Mouse (Mus musculus): ENCODE measurements at regions not wholly inside any gene's neighbourhood (a gene's known extent, or its start where the extent isn't known, plus 50 kb on each side); places are given as distances from the start of the nearest gene placed in this dataset.

GRCm38 (mm10) chr12:13706510-13706909 is 437.6 kb downstream of the Nbas start:
- no peak overlapping the region for H3K27ac ChIP-seq (ENCODE audit: control insufficient read depth, low read depth, low read length)
- H3K79me2 ChIP-seq (ENCODE audit: control insufficient read depth, insufficient read depth, low read length, poor library complexity), result no peaks in the 10 kb centered on the region
- no peaks in the 10 kb centered on the region for H3K9me3 ChIP-seq (replicated peaks; ENCODE audit: insufficient read depth, low read length)
- H3K27me3 ChIP-seq (ENCODE audit: control insufficient read depth in 1 of 2, insufficient read depth in 2 of 2, low read length in 2 of 2), result no peaks in the 10 kb centered on the region; a peak in 1 of 4 replicates
- H3K4me1 ChIP-seq (ENCODE audit: control insufficient read depth in 1 of 2, insufficient read depth in 2 of 2, low read length in 2 of 2), result no peaks in the 10 kb centered on the region
- TF ChIP-seq POLR2AphosphoS2 (IDR thresholded peaks at IDR 0.05; ENCODE audit: low read length) (no peak), CTCF (IDR thresholded peaks at IDR 0.05 in 2 of 3, conservative IDR thresholded peaks at IDR 0.05 in 1 of 3; ENCODE audit: control insufficient read depth in 1 of 3, insufficient read depth in 1 of 3, low read depth in 2 of 3, low read length in 3 of 3, poor library complexity in 1 of 3, severe bottlenecking in 1 of 3) (no peak), GABPA (IDR thresholded peaks at IDR 0.05; ENCODE audit: low read depth, low read length) (no peak), RAD21 (IDR thresholded peaks at IDR 0.05; ENCODE audit: low read depth, low read length) (no peak), BHLHE40 (IDR thresholded peaks at IDR 0.05; ENCODE audit: borderline replicate concordance, low read depth, low read length) (no peak), TAL1 (IDR thresholded peaks at IDR 0.05; ENCODE audit: low read length) (no peak), USF2 (IDR thresholded peaks at IDR 0.05; ENCODE audit: borderline replicate concordance in 1 of 2, insufficient read depth in 1 of 2, low read depth in 1 of 2, low read length in 2 of 2) (no peak)
- no peak overlapping the region for H3K9ac ChIP-seq (ENCODE audit: control insufficient read depth, low read depth, low read length, poor library complexity, severe bottlenecking)
- H3K4me3 ChIP-seq (ENCODE audit: control insufficient read depth in 1 of 2, insufficient read depth in 1 of 2, low read depth in 2 of 2, low read length in 2 of 2), result no peak overlapping the region
- DNase-seq (ENCODE audit: low read depth, low spot score), result no peak
- H3K36me3 ChIP-seq (ENCODE audit: control insufficient read depth in 1 of 2, insufficient read depth in 2 of 2, low read length in 2 of 2), result no peaks in the 10 kb centered on the region

GRCm38 (mm10) chr12:13703604-13704003 is 434.7 kb downstream of the Nbas start:
- Histone ChIP-seq H3K36me3 (ENCODE audit: control insufficient read depth in 1 of 2, insufficient read depth in 2 of 2, low read length in 2 of 2) (no peaks in the 10 kb centered on the region), H3K27me3 (ENCODE audit: control insufficient read depth in 1 of 2, insufficient read depth in 2 of 2, low read length in 2 of 2) (no peaks in the 10 kb centered on the region; a peak in 1 of 4 replicates), H3K9ac (ENCODE audit: control insufficient read depth, low read depth, low read length, poor library complexity, severe bottlenecking) (no peak overlapping the region), H3K9me3 (replicated peaks; ENCODE audit: insufficient read depth, low read length) (no peaks in the 10 kb centered on the region), H3K4me1 (ENCODE audit: control insufficient read depth in 1 of 2, insufficient read depth in 2 of 2, low read length in 2 of 2) (no peaks in the 10 kb centered on the region), H3K4me3 (ENCODE audit: control insufficient read depth in 1 of 2, insufficient read depth in 1 of 2, low read depth in 2 of 2, low read length in 2 of 2) (no peak overlapping the region), H3K79me2 (ENCODE audit: control insufficient read depth, insufficient read depth, low read length, poor library complexity) (no peaks in the 10 kb centered on the region), H3K27ac (ENCODE audit: control insufficient read depth, low read depth, low read length) (no peak overlapping the region)
- TF ChIP-seq POLR2AphosphoS2 (IDR thresholded peaks at IDR 0.05; ENCODE audit: low read length), result no peak
- no peak for TF ChIP-seq BHLHE40 (IDR thresholded peaks at IDR 0.05; ENCODE audit: borderline replicate concordance, low read depth, low read length)
- no peak for TF ChIP-seq MXI1 (IDR thresholded peaks at IDR 0.05; ENCODE audit: low read depth, low read length)
- no peak for TF ChIP-seq ZNF384 (IDR thresholded peaks at IDR 0.05; ENCODE audit: low read depth, low read length)
- TF ChIP-seq NRF1 (IDR thresholded peaks at IDR 0.05; ENCODE audit: insufficient read depth, low read depth, low read length, poor library complexity, severe bottlenecking), result no peak
- no peak for TF ChIP-seq CHD1 (IDR thresholded peaks at IDR 0.05; ENCODE audit: low read depth, low read length)
- TF ChIP-seq MAX (IDR thresholded peaks at IDR 0.05; ENCODE audit: low read length), result no peak
- TF ChIP-seq EP300 (IDR thresholded peaks at IDR 0.05; ENCODE audit: low read depth in 1 of 2, low read length in 2 of 2), result no peak
- no peak for TF ChIP-seq USF2 (IDR thresholded peaks at IDR 0.05; ENCODE audit: borderline replicate concordance in 1 of 2, insufficient read depth in 1 of 2, low read depth in 1 of 2, low read length in 2 of 2)
- no peak for DNase-seq (ENCODE audit: low read depth, low spot score)

GRCm38 (mm10) chr12:13699858-13700257 is 430.9 kb downstream of the Nbas start:
- H3K36me3 ChIP-seq (ENCODE audit: control insufficient read depth in 1 of 2, insufficient read depth in 2 of 2, low read length in 2 of 2), result no peaks in the 10 kb centered on the region
- no peaks in the 10 kb centered on the region for H3K79me2 ChIP-seq (ENCODE audit: control insufficient read depth, insufficient read depth, low read length, poor library complexity)
- H3K4me1 ChIP-seq (ENCODE audit: control insufficient read depth in 1 of 2, insufficient read depth in 2 of 2, low read length in 2 of 2), result no peaks in the 10 kb centered on the region
- H3K9me3 ChIP-seq (replicated peaks; ENCODE audit: insufficient read depth, low read length), result no peaks in the 10 kb centered on the region
- H3K27me3 ChIP-seq (ENCODE audit: control insufficient read depth in 1 of 2, insufficient read depth in 2 of 2, low read length in 2 of 2), result no peaks in the 10 kb centered on the region
- no peak overlapping the region for H3K4me3 ChIP-seq (ENCODE audit: control insufficient read depth in 1 of 2, insufficient read depth in 1 of 2, low read depth in 2 of 2, low read length in 2 of 2)
- H3K27ac ChIP-seq (ENCODE audit: control insufficient read depth, low read depth, low read length), result no peak overlapping the region
- no peak for DNase-seq (ENCODE audit: low read depth, low spot score)
- no peak overlapping the region for H3K9ac ChIP-seq (ENCODE audit: control insufficient read depth, low read depth, low read length, poor library complexity, severe bottlenecking)
- TF ChIP-seq ZKSCAN1 (IDR thresholded peaks at IDR 0.05; ENCODE audit: low read depth, low read length) (no peak), HCFC1 (IDR thresholded peaks at IDR 0.05; ENCODE audit: low read depth, low read length) (no peak), MYC (IDR thresholded peaks at IDR 0.05; ENCODE audit: low read depth, low read length) (no peak), CHD2 (IDR thresholded peaks at IDR 0.05; ENCODE audit: low read length) (no peak), CTCF (IDR thresholded peaks at IDR 0.05 in 2 of 3, conservative IDR thresholded peaks at IDR 0.05 in 1 of 3; ENCODE audit: control insufficient read depth in 1 of 3, insufficient read depth in 1 of 3, low read depth in 2 of 3, low read length in 3 of 3, poor library complexity in 1 of 3, severe bottlenecking in 1 of 3) (no peak), ZC3H11A (IDR thresholded peaks at IDR 0.05; ENCODE audit: low read depth, low read length) (no peak), USF1 (IDR thresholded peaks at IDR 0.05; ENCODE audit: low read depth, low read length) (no peak), GATA1 (IDR thresholded peaks at IDR 0.05; ENCODE audit: low read depth, low read length) (no peak), TBP (IDR thresholded peaks at IDR 0.05; ENCODE audit: low read depth, low read length) (no peak), ETS1 (IDR thresholded peaks at IDR 0.05; ENCODE audit: low read depth, low read length) (no peak), JUND (IDR thresholded peaks at IDR 0.05; ENCODE audit: low read depth, low read length) (no peak), UBTF (IDR thresholded peaks at IDR 0.05; ENCODE audit: borderline replicate concordance, insufficient read depth, low read depth, low read length) (no peak), KAT2A (conservative IDR thresholded peaks at IDR 0.05; ENCODE audit: low read depth, low read length) (no peak), MAX (IDR thresholded peaks at IDR 0.05; ENCODE audit: low read length) (no peak), NRF1 (IDR thresholded peaks at IDR 0.05; ENCODE audit: insufficient read depth, low read depth, low read length, poor library complexity, severe bottlenecking) (no peak), TAL1 (IDR thresholded peaks at IDR 0.05; ENCODE audit: low read length) (no peak)

All from MEL (cell line).